Mouse (Mus musculus) cerebellum, adult 2 months (tissue): ENCODE results near the gene Igtp.

ENCODE experiments used
- CTCF ChIP-seq: fragments of 200-500 bp; IDR thresholded peaks from 2 replicates; pipeline ENCODE4 v1.5.1; 2011; ENCODE audit warnings: low read depth, mild to moderate bottlenecking, control low read depth, low read length, moderate library complexity, borderline replicate concordance; ENCODE audit not compliant: insufficient read depth
- POLR2A ChIP-seq: fragments of 200-500 bp; IDR thresholded peaks from 2 replicates; pipeline ENCODE4 v1.6.1; 2011; ENCODE audit warnings: low read length, control low read depth, borderline replicate concordance; ENCODE audit not compliant: insufficient read depth

DNA sequence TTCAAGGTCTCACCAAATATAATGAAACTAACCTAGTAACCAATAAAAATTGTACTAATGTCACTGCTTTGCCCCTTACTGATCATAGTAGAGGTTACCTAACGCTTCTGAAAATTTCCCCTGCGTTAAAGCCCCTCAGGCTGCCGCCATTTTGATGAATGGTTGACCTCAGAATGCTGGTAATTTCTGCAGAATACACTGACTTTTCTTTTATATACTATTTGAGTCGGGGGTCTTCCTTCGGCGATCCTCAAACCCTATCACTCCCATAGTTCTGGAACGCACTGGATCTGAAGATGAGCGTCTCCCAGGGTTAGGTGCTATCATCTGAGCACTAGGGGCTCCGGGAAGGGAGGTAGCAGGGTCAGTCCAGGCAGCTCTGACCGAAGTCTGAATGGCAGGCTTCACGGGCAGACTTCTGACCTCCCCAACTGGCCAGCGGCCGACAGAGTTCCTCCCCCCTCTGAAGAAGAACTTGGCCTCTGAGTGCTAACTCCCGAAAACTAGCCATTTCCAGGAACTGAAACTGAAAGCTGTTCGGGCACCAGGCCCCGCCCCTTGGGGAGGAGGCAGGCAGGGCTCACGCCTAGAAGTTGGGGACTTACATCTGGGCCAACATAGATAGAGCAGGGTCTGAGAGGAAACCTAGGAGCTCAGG, 15.2 kb downstream of the Igtp start:
- TF ChIP-seq CTCF: no peak
- TF ChIP-seq POLR2A: no peak
